28 mouse cellular contexts compared by ENCODE assay signal in genomic region chr12:117676265-117676664, GRCm38 (mm10).
A peak's percentile ranks its signal among the peaks of the same experiment; 100 is the strongest.
DNase-seq lines count a peak whose midpoint lies in the region; ATAC-seq and TF ChIP-seq lines count a peak whose summit lies in the region.
"Had no signal": no experiment of that assay in that cellular context is flagged by ENCODE, and none has a peak within 500 bp of the region (broad histone marks: within the 10 kb centered on the region; RNA-seq: fewer than 3 reads in every experiment).

No protein-coding gene starts in this region.

- no peak for TF ChIP-seq CTCF in intestine, postnatal 0 days (IDR thresholded peaks at IDR 0.05; ENCODE audit: low read depth)

- no peak for ATAC-seq in heart, embryonic 11.5 days (replicated peaks; ENCODE audit: insufficient number of reproducible peaks, low FRiP score, low TSS enrichment)
- peak; percentile 78 for ATAC-seq in intestine, postnatal 0 days
- ATAC-seq: activated CD4-positive, CD25-positive, alpha-beta regulatory T cell, adult 4 months; forebrain, postnatal 0 days; hindbrain, embryonic 16.5 days had no signal

- DNase-seq in heart, adult 11 months, result peak; percentile 25
- no peak for DNase-seq in spleen, postnatal 36 days (ENCODE audit: low spot score in 2 of 2)
- no peak for DNase-seq in cerebellum, adult 11 months
- DNase-seq: adrenal gland, adult 8-10 months; adrenal gland, postnatal 25 days; cerebellum, adult 2 months; cerebellum, adult 9-11 months; cerebellum, postnatal 36 days; embryo, embryonic 11 days; forebrain, postnatal 0 days; gastrocnemius, adult 2 months; gastrocnemius, postnatal 14 days; heart, adult 18-20 months; heart, postnatal 10 days; heart, postnatal 36 days; kidney, adult 11 months had no signal

- H3K36me3 ChIP-seq in heart, embryonic 11.5 days (ENCODE audit: control insufficient read depth, insufficient read depth, low read length), result no peaks in the 10 kb centered on the region
- H3K36me3 ChIP-seq in intestine, postnatal 0 days (ENCODE audit: control insufficient read depth, insufficient read depth), result no peaks in the 10 kb centered on the region
- H3K36me3 ChIP-seq: embryonic facial prominence, embryonic 10.5 days; embryonic facial prominence, embryonic 13.5 days; forebrain, embryonic 12.5 days; heart, embryonic 15.5 days; hindbrain, embryonic 10.5 days; hindbrain, embryonic 13.5 days had no signal

- H3K4me3 ChIP-seq in heart, embryonic 11.5 days (ENCODE audit: low read depth, low read length), result no peak overlapping the region
- H3K4me3 ChIP-seq in brown adipose tissue, adult 24 weeks (ENCODE audit: insufficient read depth, low read depth, low read length), result no peak overlapping the region
- H3K4me3 ChIP-seq in intestine, postnatal 0 days (ENCODE audit: low read depth, low read length), result no peak overlapping the region
- H3K4me3 ChIP-seq: embryonic facial prominence, embryonic 10.5 days; embryonic facial prominence, embryonic 13.5 days; erythroblast, embryonic 14.5 days; forebrain, embryonic 12.5 days; gastrocnemius, adult 2 months; heart, embryonic 15.5 days; hindbrain, embryonic 10.5 days; hindbrain, embryonic 13.5 days had no signal

- H3K4me1 ChIP-seq in heart, embryonic 11.5 days (ENCODE audit: control insufficient read depth, insufficient read depth, low read length), result peaks cover 18% of the 10 kb centered on the region
- peaks cover 34% of the 10 kb centered on the region for H3K4me1 ChIP-seq in brown adipose tissue, adult 24 weeks (ENCODE audit: control insufficient read depth, insufficient read depth, insufficient read length, low read length)
- 0 out of 2 replicates have a peak, but pooled peaks cover 3% of the 10 kb centered on the region for H3K4me1 ChIP-seq in intestine, postnatal 0 days (replicated peaks; ENCODE audit: control insufficient read depth, insufficient read depth, low read length)
- H3K4me1 ChIP-seq: hindbrain, embryonic 13.5 days had no signal

- no peak overlapping the region for H3K9ac ChIP-seq in heart, embryonic 11.5 days (ENCODE audit: low read depth, low read length)
- H3K9ac ChIP-seq in intestine, postnatal 0 days (ENCODE audit: low read depth, low read length), result no peak overlapping the region
- H3K9ac ChIP-seq: embryonic facial prominence, embryonic 13.5 days; forebrain, embryonic 12.5 days; forebrain, postnatal 0 days; heart, embryonic 15.5 days; hindbrain, embryonic 13.5 days had no signal

- no peak overlapping the region for H3K4me2 ChIP-seq in heart, embryonic 11.5 days
- H3K4me2 ChIP-seq in intestine, postnatal 0 days (replicated peaks; ENCODE audit: low read depth), result no peak overlapping the region
- H3K4me2 ChIP-seq: embryonic facial prominence, embryonic 13.5 days; forebrain, embryonic 12.5 days; heart, embryonic 15.5 days; hindbrain, embryonic 13.5 days had no signal

- 85% methylated on average over 4 of the region's 4 CpGs for WGBS in heart, embryonic 11.5 days (ENCODE audit: insufficient replicate concordance)
- 45% methylated on average over 4 of the region's 4 CpGs for WGBS in intestine, postnatal 0 days

- H3K27ac ChIP-seq in heart, embryonic 11.5 days (ENCODE audit: low read depth, low read length), result no peak overlapping the region
- 0 out of 2 replicates have a peak overlapping the region, but pooled peaks have one; percentile 2 for H3K27ac ChIP-seq in brown adipose tissue, adult 24 weeks (replicated peaks; ENCODE audit: low read depth, low read length)
- H3K27ac ChIP-seq in intestine, postnatal 0 days (ENCODE audit: low read depth, low read length), result no peak overlapping the region
- H3K27ac ChIP-seq: embryonic facial prominence, embryonic 10.5 days; embryonic facial prominence, embryonic 13.5 days; forebrain, embryonic 12.5 days; gastrocnemius, adult 2 months; heart, embryonic 15.5 days; hindbrain, embryonic 10.5 days; hindbrain, embryonic 13.5 days had no signal

- H3K27me3 ChIP-seq in heart, embryonic 11.5 days (ENCODE audit: control insufficient read depth, insufficient read depth, low read length), result no peaks in the 10 kb centered on the region
- H3K27me3 ChIP-seq in intestine, postnatal 0 days (replicated peaks; ENCODE audit: control insufficient read depth, insufficient read depth, low read length), result no peaks in the 10 kb centered on the region
- H3K27me3 ChIP-seq: embryonic facial prominence, embryonic 13.5 days; heart, embryonic 15.5 days; hindbrain, embryonic 13.5 days had no signal

- H3K9me3 ChIP-seq in heart, embryonic 11.5 days (replicated peaks; ENCODE audit: control insufficient read depth, low read length), result no peaks in the 10 kb centered on the region
- no peaks in the 10 kb centered on the region for H3K9me3 ChIP-seq in intestine, postnatal 0 days (ENCODE audit: control insufficient read depth)
- H3K9me3 ChIP-seq: embryonic facial prominence, embryonic 10.5 days; embryonic facial prominence, embryonic 13.5 days; forebrain, embryonic 12.5 days; heart, embryonic 15.5 days; hindbrain, embryonic 10.5 days; hindbrain, embryonic 13.5 days had no signal
